Mouse (Mus musculus) hindbrain, embryonic 12.5 days (tissue): Measurements from ENCODE around the gene Nbr1. TPM values are rescaled to one million over a fixed set of nuclear protein-coding genes. Genes with fewer than 3 reads are reported as not detected.

Experiments used
- polyA plus RNA-seq: library from polyadenylated mRNA; unstranded; fragments of >200 nt; fragmentation: Nextera tagmentation; extraction: Ambion mirVana; gene quantifications from 2 replicates; pipeline ENCODE4 v1.2.1, GENCODE M21; 2016

The Nbr1 gene
- polyA plus RNA-seq, 1 experiment from 2014 or later, result 122 TPM

Other genes with a start within 250 kb of the Nbr1 start
- 154 and 158 TPM in 2 replicates for gene Becn1, start 249.9 kb upstream of the Nbr1 start, polyA plus RNA-seq
- gene Psme3, start 235.9 kb upstream of the Nbr1 start, polyA plus RNA-seq, result 157 and 169 TPM in 2 replicates
- gene Aoc2, start 227.1 kb upstream of the Nbr1 start, polyA plus RNA-seq, result 2.4 and 3.5 TPM in 2 replicates
- 0.07 TPM in 1 of 2 replicates, not detected in the other for gene Aoc3, start 221.5 kb upstream of the Nbr1 start, polyA plus RNA-seq
- not detected in 2 replicates for gene G6pc, start 184.6 kb upstream of the Nbr1 start, polyA plus RNA-seq
- 77.7 and 79.0 TPM in 2 replicates for gene Aarsd1, start 134.5 kb upstream of the Nbr1 start, polyA plus RNA-seq
- 7.4 and 8.1 TPM in 2 replicates for gene Gm27029, start 127.4 kb upstream of the Nbr1 start, polyA plus RNA-seq
- 27.6 and 29.4 TPM in 2 replicates for gene Rundc1, start 127.1 kb upstream of the Nbr1 start, polyA plus RNA-seq
- 3.0 and 5.9 TPM in 2 replicates for gene Ptges3l, start 126.8 kb upstream of the Nbr1 start, polyA plus RNA-seq
- 320 and 344 TPM in 2 replicates for gene Rpl27, start 109.9 kb upstream of the Nbr1 start, polyA plus RNA-seq
- gene Ifi35, start 103.7 kb upstream of the Nbr1 start, polyA plus RNA-seq, result 4.2 and 5.7 TPM in 2 replicates
- 112 and 121 TPM in 2 replicates for gene Rnd2, start 87.2 kb upstream of the Nbr1 start, polyA plus RNA-seq
- gene Vat1, start 85.9 kb upstream of the Nbr1 start, polyA plus RNA-seq, result 94.8 and 95.7 TPM in 2 replicates
- 11.2 and 12.1 TPM in 2 replicates for gene Brca1, start 194 bp upstream of the Nbr1 start, polyA plus RNA-seq
- gene Tmem106a, start 30.1 kb downstream of the Nbr1 start, polyA plus RNA-seq, result 3.9 and 4.9 TPM in 2 replicates
- not detected in 2 replicates for gene Gm11634, start 47.1 kb downstream of the Nbr1 start, polyA plus RNA-seq
- 29.4 and 35.4 TPM in 2 replicates for gene Rdm1, start 75.0 kb downstream of the Nbr1 start, polyA plus RNA-seq
- gene Arl4d, start 113.4 kb downstream of the Nbr1 start, polyA plus RNA-seq, result 11.6 and 12.1 TPM in 2 replicates
- 41.8 and 50.0 TPM in 2 replicates for gene Dhx8, start 180.8 kb downstream of the Nbr1 start, polyA plus RNA-seq
- 8.2 and 8.4 TPM in 2 replicates for gene Etv4, start 233.2 kb downstream of the Nbr1 start, polyA plus RNA-seq